Mouse (Mus musculus) spleen, adult 18-20 months (tissue): ENCODE measurements around the gene Nenf.
A peak's percentile ranks its signal among the peaks of the same experiment; 100 is the strongest.

ENCODE experiments used
- DNase-seq, 2 experiments: peaks; one replicate each; pipeline ENCODE4 v3.0.0; 2022; ENCODE audit warnings: mixed read lengths in 2 of 2

Nenf gene

DNA sequence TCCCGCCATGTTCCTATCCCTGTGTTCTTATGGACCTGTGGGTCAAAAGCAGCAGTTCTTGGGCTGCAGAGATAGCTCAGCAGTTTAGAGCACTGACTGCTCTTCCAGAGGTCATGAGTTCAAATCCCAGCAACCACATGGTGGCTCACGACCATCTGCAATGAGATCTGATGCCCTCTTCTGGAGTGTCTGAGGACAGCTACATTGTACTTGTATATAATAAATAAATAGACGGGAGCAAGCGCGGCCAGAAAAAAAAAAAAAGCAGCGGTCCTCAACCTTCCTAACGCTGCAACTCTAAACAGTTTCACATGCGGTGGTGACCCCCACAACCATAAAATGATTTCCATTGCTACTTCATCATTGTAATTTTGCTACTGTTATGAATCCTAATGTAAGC is 1.2 kb downstream of the Nenf start:
- no peak for DNase-seq

- DNase-seq, result no peak
Observed at GRCm38 (mm10) chr1:191313926-191314325, 4.1 kb downstream of the Nenf start.

DNA sequence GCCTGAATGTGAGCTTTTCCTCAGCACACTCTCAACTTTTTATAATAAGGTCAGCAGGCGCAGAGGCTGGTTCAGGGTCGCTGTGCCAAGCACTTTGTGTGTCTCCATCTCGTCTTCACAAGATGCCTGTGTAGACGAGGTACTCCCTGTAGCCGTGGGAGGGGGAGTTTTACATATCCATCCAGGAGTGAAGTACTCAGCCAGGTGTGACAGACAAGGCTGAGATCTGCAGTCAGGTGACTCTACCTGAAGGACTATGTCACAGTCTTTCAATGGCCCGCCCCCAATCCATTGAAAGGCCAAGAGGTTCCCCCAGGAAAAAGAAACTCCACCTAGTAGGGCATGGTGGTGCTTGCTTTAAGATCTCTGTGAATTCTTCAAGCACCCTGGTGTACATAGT is 4.8 kb downstream of the Nenf start:
- no peak for DNase-seq

- DNase-seq, result peak; percentile 69 to 83
Observed at GRCm38 (mm10) chr1:191312513-191312941, 5.5 kb downstream of the Nenf start.

- no peak for DNase-seq
Observed at GRCm38 (mm10) chr1:191311296-191311898, 6.6 kb downstream of the Nenf start.

DNA sequence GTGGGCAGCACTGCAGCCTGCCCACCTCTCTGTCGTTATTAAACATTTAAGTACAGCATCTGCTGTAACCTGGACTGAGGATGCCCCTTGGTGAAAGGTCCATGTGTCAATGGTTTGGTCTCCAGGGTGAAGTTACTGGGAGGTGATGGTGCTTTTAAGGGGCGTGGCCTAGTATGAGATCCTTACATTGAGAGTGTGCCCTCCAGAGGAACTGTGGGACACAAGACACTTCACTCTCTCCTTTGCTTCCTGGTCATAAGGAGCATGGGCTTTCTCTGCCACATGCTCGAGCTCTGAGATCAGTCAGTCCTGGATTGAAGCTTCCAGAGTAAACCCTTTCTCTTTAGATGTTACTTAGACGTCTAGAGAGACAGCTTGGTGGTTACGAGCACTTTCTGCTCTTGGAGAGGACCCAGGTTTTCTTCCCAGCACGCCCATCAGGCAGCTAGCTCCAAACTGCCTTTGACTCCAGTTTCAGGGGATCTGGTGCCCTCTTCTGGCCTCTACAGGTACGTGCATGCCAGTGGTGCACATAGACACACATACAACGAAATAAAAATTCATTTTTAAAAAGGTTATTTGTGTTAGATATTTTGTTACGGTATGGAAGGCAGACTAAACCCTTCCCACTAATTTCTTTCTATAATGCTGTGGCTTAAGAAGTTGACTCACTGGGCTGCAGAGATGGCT is 10.1 kb downstream of the Nenf start:
- no peak for DNase-seq

- no peak for DNase-seq
Observed at GRCm38 (mm10) chr1:191306316-191306715, 11.7 kb downstream of the Nenf start.

DNA sequence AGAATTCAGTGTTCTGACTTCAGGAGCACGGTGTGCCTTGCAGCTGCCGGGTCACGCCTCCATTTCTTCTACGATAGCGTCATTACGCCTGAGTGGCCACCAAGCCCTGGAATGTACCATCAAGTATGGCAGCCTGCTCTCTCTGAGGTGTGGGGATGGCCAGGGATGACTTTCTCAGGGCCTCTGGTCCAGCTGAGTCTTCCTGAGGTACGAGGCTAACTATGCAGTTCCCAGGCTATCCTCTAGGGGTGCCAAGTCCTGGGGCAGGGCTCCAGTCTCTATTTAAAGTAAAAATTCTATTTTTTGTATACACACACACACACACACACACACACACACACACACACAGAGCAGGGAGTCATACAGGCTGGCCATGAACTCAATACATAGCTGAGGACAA is 12.4 kb downstream of the Nenf start:
- no peak for DNase-seq

DNA sequence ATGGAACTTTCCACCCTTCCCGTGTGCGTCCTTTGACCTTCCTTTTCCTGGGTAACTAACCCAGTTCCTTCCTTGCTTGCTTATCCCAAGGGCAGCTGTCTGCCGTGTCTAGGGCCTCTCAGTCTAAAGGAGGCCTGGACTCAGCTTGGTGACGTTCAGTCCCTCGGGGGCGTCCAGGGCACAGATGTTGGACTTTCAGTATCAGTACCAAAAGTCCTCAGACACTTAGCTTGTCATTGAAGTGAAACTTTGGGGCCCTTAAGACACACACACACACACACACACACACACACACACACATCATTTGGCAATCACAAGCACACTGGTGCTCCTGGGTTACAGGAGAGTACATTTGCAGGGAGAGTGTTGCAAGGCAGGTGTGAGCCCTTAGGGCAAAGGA is 13.8 kb downstream of the Nenf start:
- DNase-seq, result no peak

GRCm38 (mm10) chr1:191303736-191304135 is 14.3 kb downstream of the Nenf start:
- no peak for DNase-seq

DNA sequence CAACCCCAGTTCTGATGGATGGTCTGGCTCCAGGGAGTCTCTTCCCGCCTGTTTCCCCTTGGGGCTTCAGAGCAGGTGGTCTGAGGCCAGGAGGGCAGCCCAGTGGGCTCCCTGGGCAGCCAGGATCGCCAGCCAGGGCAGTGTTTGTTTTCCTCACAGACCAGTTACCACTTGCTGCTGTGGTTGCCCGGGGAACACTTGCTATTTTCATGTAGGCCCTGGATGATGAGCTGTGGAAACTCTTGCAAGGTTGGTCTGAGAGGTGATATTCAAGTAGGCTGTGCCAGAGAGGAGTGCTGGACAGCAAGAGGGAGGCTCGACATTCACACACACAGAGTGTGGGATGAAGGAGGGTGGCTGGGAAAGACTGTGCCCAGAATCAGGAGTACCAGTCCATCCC is 16.1 kb downstream of the Nenf start:
- no peak for DNase-seq

GRCm38 (mm10) chr1:191299215-191299942 is 18.6 kb downstream of the Nenf start:
- DNase-seq, result no peak

GRCm38 (mm10) chr1:191298304-191298703 is 19.7 kb downstream of the Nenf start:
- DNase-seq, result no peak

DNA sequence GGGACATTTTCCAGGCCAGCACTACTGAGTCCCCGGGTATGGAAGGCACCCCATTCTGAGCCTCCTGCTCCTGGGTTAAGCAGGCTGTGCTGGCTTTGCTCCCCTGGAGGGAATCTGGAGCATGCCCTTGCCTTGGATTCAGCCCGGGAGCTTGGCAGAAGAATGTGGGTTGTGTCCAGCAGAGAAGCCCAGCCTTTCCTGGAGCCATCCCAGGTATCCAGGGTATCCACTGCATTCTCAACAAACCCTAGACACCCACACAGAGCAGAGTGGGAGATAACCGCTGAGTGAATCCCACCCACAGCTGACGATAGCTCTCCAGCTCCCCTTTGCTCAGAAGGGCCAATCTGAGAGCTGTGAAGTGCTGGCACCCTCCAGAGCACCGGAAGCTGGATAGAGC is 21.5 kb downstream of the Nenf start:
- no peak for DNase-seq

DNA sequence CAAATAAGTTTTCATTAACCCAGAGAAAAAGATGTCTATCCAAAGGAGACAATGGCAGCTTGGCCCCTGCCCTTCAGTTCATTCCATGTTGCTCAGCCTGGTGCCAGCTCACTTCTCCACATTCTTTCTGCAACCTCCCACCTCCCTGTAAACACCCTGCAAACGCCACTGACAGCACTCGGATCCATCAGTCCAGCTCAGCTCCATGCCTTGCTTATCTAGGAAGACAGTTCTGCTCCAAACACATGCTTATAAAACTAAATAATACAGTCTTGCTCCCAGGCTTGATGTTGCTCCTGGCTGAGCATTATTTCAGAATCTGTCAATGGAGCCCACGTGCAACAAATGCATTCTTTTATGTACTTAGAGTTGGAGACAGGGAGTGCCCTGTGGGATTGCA is 22.2 kb downstream of the Nenf start:
- no peak for DNase-seq

DNA sequence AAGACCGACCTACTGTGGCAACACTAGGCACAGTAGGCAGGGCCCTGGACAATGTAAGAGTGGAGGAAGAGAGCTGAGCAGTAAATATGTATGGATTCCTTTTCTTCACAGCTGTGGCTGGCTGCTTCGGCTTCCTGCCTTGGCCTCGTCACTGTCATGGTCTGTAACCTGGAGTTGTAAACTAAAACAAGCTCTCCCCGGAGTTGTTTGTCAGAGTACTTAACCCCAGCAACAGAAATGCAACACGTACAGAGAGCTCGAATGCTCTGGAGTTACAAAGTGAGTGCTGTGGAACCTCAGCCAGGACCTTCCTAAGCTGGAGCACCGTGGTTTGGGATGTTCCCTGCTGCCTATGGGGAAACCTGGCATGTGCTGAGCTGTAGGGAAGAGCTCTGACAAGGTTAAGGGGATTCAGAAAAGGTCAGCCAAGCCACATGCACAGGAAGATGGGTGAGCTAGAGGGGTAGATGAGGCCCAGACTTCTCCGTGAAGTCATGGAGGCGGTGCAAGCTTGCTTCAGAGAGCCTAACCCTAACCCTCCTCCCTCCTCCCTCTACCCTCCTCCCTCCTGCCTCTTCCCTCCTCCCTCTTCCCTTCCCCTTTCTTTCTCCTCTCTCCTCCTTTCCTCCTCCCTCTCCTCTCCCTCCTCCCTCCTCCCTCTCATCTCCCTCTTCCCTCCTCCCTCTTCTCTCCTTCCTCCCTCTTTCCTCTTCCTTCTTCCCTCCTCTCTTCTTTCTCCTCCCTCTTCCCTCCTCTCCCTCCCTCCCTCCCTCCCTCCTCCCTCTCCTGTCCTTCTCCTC is 23.8 kb downstream of the Nenf start:
- DNase-seq, result no peak

DNA sequence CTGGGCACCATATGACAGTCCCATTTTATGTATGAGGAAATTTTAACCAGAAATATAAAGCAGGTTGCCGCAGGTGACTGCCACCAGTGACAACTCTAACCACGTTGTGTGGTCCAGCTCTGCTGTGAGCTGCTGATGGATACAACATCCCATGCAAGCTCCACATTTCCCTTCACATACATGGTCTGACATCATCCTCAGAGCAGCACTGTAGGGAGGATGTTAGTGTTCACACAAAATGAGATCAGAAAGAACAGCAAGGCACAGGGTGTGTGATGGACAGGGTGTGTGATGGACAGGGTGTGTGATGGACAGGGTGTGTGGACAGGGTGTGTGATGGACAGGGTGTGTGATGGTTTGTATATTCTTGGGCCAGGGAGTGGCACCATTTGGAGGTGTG is 24.9 kb downstream of the Nenf start:
- DNase-seq, result no peak

GRCm38 (mm10) chr1:191292348-191292747 is 25.6 kb downstream of the Nenf start:
- DNase-seq, result no peak

DNA sequence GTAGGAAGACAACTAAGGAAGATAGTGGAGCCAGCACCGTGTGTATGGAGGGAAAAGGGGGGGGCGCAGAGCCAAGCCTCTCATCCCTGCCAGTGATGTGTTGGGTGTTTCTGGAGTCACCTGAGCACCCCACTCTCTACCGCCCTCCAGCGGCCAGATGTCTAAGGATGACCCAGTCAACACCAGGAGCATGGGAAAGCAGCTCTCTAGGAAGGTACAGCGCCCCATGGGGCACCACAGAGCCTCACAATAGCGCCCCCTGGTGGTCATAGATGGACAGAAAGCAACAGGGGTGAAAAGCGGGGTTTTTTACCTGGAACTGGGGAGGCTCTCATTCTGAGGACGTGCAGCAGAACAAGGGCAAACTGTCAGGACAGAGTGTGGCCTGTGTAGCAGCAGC is 29.2 kb downstream of the Nenf start:
- DNase-seq, result peak; percentile 22 to 61

GRCm38 (mm10) chr1:191284502-191284901 is 33.5 kb downstream of the Nenf start:
- no peak for DNase-seq

DNA sequence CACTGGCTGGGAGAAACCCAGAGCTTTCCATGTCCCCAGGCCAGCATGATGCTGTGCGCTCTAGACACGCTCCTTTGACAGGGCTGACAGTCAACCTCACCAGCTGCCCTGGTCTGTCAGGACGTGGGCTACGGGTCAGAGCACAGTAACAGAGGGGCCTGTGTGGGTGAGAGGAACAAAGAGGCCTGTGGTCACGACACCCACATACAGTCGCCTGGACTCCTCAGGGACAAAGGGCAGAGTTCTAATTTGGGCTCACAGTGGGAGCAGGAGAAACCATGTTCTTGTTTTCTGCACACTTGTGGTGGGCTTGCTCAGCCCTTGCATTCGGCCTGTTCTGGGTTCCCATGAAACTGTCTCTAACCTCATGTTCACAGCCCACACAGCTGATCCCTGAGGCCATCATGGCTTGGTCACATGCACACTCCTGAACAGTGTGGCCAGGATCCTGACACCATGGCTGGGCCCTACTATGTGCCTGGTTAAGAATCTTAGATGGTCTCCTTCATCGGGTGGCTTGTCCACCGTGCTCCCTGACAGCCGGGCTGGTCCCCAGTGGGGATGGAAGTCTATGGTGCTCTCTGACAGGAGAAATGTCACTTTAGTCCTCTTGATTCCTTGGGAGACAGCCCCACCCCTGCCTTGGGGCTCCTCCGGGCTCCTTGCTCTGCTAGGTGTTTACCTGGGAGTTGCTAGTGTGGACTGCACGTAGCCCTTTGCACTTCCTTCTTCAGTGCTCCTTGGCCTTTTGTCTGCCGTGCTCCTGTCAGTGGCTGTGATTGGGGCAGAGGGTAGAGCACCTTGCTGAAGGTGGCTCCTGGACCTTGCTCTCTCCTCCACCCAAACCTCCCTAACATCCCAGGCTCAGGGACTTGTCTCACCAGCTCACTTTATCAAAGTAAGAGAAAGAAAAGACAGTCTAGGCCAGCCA is 34.6 kb downstream of the Nenf start:
- no peak for DNase-seq

DNA sequence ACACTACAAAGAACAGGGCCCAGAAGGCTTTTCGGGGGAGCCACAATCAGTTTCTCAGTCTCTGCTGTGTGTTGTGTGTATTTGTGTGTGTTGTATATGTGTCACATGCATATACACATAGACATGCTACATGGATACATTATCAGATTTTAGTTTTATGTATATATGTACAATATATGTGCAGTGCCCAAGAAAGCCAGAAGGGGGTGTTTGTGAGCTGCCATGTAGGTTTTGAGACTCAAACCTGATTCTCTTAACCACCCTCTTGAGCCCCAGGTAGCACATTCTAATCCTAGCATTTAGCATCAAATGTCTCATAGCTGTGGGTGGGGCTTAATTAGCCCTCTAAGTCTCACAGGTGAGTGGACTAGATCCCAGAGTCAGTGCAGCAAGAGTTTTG is 35.7 kb downstream of the Nenf start:
- no peak for DNase-seq
